Mouse (Mus musculus): ENCODE data around the gene Dusp12.

Dusp12 gene

DNA sequence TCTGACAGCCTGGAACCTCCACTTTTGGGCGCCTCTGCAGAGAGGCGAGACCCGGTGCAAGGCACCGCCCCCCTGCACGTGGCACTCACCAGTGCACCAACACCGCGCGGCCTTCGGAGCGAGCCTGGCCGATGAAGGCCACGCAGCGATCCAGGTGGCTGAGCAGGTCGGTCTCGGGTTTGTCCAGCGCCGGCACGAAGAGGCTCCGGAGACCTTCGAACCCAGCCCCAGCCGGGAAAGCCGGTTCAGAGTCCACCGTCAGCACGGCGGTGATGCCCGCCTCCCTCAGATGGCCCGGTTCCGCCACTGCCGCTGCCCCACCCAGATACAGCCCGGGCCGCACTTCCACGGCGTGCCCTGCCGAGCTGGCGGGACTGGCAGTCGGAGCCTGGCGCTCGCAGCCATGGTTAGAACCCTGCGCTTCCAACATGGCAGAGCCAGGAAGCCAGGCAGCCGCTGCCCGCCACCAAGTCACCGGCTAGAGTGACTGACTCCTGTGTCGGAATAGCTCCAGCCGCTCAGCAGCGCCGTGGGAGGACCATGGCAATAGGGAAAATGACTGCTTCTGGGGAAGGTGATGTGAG, at the start of gene Dusp12, which contains the start of gene Gm26620:
TSS of gene Dusp12 (minus strand) at position 563 of the 584 bp plus-strand sequence.
TSS of gene Gm26620 (plus strand) at position 88 of the 584 bp plus-strand sequence.
- DNase-seq (ENCODE audit: low read depth, low spot score) = peak; percentile 98

DNA sequence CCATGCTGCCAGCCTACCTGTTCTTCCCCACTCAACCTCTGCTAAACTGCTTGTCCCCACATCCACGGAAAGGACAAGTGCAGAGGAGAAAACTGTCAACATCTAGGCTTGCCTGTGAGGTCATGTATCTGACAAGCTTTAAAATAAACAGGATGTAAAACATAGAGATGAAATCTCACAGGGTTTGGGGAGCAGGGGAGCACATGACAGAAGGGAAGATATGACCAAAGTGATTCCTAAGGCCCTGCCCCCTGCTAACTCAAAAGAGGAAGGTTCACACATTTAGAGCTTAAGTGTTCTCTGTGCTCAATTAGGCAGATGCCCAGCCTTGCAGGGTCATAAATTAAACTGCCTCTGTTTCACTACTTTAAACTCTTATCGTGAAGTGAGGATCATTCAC, 49.0 kb upstream of the Dusp12 start:
- DNase-seq (ENCODE audit: low read depth, low spot score) = no peak

DNA sequence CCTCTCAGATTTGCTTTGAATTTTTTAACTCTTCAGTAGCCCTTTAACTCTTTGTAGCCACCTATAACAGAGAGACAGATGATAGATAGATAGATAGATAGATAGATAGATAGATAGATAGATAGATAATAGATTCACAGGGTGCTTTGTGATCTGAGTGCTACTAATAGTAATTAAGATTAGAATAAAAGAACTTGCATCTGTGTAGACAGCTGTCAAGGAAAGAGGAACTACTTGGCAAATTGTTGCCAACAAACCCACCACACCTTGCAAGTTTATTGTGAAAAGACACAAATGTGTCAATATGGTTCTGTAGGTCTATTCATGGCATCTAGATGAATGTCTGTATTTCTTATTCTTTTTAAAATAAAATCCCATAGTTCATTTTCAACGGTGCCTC, 48.6 kb upstream of the Dusp12 start:
- no peak for DNase-seq (ENCODE audit: low read depth, low spot score)

DNA sequence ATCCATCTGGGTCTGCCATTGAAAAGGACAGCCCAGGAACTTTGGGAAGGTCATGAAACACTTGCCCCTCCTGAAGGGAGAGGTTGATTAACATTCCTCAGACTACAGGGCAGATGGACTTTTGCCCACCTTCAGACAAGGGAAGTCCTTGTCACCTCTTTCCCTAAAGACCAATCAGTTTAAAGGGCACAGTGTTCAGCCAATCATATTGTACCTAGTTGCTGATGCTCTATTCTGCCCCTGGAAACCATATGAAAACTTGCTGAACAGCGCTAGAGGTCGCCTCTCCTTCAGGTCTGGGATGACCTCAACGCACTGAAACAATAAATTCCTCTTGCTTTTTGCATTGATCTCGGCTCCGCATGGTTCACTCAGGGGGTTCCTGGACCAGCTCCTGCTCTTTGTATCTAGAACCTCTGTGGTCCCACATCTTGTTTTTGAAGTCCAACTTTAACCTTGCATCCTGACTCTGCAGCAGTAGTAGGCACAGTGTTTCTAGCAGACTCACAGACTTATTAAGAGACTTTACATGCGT, 48.1 kb upstream of the Dusp12 start:
- DNase-seq (ENCODE audit: low read depth, low spot score) = no peak

DNA sequence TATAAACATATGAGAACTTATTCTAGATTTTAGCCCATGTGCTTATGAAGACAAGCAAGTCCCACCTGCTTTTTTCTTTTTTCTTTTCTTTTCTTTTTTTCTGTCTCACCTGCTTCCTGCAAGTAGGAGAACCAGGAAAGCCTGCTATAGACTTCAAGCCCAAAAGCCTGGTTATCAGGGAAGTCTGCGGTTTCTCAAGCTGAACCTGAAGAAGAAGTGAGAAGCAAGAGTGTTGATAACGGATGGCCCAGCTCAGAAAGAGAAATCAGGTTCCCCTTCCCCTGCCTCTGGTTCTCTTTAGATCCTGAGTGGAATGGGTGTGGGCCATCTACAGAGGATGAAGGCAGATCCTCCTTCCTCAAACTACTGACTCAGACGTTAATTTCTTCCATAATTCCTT, 46.7 kb upstream of the Dusp12 start:
- DNase-seq (ENCODE audit: low read depth, low spot score) = peak; percentile 8

DNA sequence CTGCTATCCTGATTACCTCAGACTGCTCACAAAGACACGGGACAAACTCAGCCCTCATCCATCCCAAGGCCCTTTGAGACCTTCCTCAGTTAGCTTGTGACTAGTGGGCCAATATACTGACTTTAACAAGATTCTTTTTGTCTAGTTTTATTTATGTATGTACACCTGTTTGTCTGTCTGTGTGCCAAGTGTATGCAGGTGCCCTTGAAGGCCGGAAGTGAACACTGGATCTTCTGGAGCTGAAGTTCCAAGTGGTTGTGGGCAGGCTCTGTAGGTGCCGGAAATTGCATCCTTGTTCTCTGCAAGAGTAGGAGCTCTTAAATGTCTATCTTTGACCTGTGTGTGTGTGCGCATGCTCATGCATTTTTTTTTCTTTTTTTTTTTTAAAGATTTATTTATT, 43.9 kb upstream of the Dusp12 start:
- DNase-seq (ENCODE audit: low read depth, low spot score) = no peak

DNA sequence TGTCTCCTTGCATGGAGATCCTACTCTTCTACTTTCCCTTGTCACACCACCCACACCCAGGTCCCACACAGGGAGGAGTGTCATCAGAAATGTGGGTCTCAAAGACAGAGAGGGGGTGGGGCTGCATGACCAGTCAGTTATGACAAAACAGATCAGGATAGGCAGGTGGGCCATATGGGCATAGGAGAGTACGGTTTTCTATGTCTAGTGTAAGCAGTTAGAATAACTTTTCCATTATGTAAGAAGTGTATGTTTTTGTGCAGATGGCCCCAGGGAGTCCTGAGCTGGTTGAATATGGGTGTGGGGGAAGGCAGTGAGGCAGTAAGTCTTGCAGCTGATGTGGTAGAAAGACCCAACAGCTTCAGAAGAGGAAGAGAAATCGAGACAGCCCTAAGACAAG, 43.1 kb upstream of the Dusp12 start:
- DNase-seq (ENCODE audit: low read depth, low spot score) = no peak

DNA sequence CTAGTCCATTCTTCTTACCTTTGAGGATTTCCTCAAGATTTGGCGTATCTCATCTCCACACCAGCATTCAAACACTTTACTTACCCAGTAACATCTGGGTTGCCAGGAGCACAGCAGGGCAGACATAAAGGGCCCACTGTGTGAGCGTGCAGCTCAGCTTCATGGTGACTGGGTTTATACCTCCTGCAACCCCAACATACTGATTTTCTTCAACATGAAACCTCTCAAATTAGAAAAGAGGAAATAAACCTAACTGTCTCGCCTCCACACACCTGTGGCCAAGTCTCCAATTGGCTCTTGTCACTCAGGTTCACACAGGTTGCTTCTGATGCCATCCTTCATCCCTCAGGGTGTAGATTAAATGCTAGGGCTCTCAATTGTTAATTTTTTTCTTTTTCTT, 42.0 kb upstream of the Dusp12 start, which contains the start of gene Fcrla:
TSS of gene Fcrla (minus strand) at position 206 of the 400 bp plus-strand sequence.
- no peak for DNase-seq (ENCODE audit: low read depth, low spot score)

DNA sequence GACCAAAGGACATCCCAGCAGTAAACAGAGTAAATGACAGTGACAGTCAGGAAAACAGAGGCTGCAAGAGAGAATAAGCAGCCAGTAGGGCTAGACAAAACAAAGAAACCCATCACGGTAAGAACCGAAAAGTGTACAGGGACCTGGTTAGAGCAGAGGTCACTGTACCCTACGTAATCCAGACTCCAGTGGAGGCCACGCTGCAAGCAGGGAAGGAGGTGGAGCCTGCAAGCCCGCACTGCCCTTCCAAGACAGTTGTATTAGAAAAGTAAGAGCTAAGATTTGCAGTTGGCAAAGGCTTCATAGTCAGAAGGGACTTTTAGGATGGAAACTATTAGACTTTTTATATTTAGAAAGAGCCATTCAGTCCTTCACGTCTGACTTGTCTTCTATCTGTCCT, 41.6 kb upstream of the Dusp12 start:
- no peak for DNase-seq (ENCODE audit: low read depth, low spot score)

DNA sequence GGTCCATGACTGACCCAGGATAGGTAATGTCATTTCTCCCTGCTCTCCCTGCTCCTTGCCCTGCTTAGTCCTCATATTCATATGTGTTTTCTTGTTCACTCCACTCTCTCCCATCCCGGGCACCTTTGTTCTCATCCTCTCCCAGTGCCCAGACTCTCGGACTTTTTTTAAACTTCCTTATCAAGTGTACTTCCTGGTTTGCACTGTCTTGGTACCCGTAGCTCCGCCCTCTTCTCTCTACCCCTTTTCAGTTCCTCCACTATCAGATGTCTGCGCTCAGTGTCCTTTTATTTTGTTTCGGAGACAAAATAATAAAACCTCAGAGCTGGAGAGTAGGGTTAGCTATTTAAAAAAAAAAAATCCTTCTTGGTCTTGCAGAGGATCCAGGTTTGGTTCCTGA, 39.1 kb upstream of the Dusp12 start:
- DNase-seq (ENCODE audit: low read depth, low spot score) = peak; percentile 18

DNA sequence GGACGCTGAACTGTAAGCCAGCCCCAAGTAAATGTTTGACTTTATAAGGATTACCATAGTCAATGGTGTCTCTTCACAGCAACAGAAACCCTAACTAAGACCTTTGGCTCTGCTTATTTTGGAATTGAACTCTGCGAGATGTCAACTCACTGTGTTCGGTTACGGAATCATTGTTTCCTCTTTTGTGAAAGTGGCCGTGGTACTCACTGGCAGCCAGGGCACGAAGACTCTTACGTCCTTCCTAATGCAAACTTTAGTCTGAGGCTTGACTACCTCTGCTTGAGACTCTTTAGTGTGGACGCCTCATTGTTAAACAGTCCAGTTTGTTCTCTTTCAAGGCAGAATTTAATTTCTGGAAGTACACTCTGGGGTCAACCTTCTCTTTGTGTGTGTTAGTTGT, 34.0 kb upstream of the Dusp12 start:
- DNase-seq (ENCODE audit: low read depth, low spot score) = no peak

DNA sequence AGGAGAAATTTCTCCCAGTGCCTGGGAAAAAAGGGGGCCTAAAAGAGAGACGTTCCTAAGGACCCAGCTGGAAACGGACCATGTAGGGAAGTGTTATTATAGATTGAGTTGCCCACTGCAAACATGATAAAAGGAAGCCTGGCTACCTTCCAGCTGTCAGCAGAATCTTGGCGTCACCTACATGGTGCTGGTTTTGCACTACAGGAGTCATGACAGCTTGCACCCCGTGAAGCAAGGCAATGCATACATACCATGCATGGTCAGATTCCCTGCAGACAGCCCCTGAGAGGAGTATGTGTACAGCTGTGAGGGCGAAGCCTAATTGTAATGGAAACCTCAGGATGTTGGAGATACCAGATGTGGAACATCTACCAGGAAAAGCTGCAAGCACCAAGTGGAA, 30.3 kb upstream of the Dusp12 start:
- DNase-seq (ENCODE audit: low read depth, low spot score) = no peak

DNA sequence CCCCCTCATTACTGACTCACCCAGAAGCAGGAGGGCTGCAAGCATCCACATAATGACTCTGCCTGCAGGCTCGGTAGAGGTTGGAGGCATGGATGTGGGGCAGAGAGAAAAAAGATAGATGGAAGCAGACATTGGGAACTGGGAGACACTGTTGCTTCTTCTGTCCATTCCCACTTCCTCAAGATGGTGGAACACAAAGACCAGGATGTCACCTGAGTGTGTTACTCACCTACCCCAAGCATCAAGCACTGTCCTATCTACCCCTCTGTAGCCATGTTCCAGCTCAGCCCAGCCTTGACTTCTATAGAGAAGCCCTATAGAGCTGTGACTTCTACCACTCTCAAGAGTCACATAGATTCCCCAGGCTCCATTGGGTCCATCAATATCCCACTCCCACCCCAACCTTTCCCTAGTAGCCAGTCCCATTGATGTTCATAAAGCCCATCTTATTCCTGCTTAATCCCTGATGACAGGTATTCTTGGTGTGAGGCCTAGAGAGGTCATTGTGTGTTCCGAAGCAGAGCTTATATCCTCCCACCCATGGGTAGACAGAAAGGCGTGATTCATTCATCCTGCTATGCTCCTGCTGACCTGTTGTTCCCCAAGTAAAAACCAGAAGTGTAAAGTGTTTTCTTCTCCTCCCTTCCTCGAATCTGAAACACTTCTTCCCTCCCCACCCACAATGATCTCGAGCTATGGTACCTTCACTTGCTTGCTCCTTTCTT, 27.7 kb upstream of the Dusp12 start, which contains the start of gene Fcrlb:
TSS of gene Fcrlb (minus strand) at position 51 of the 725 bp plus-strand sequence.
- DNase-seq (ENCODE audit: low read depth, low spot score) = no peak

DNA sequence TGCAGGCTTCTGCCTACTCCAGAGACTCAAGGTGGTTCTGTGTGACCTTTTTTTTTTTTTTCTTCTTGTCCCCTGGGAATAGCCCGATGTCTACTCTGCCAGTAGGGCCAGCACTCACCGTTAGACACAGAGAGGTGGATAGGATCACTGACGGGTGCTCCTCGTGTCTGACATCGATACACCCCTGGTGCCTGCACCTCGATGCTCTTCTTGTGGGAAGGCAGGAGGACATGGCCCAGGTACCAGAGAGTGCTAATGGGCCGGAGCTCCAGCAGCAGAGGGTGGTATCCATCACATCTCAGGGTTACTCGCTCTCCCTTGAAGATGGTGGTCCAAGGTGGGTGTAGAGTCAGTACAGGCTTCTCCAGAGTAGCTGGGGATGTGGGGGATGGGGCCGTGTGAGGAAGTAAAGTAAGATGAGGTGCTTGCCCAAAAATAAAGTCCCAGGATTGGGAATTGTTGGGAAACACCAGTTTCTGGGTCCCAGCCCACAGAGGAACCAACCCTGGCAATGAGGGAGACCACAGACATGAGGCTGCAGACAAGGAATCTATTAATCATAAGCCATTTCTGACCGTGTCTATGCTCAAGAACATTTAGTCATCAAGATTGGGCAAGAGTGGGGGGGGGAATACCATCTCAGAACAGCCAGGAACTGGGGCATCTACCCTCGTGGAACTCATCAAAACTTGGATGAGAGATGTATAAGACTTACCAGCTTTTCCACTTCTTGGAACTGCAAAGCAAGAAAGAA, 26.7 kb upstream of the Dusp12 start:
- DNase-seq (ENCODE audit: low read depth, low spot score) = no peak

DNA sequence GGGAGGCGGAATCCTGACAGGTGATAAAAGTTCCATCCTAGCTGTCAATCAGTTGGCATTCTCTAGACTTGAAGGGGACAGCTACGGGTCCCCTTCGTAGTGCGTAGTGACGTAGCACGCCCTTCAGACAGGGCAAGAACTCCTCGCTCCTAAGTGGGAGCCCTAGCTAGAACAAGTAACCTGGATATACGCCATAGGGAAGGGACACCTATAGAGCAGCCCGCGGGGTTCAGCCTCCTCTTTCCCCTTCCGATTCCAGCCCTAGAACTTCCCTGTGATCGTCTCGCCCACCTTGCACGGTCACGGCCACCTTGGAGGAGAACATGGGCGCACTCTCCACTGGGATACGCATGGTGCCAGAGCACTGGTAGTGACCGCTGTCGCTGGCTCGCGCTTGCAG, 23.0 kb upstream of the Dusp12 start:
- DNase-seq (ENCODE audit: low read depth, low spot score) = peak; percentile 69

DNA sequence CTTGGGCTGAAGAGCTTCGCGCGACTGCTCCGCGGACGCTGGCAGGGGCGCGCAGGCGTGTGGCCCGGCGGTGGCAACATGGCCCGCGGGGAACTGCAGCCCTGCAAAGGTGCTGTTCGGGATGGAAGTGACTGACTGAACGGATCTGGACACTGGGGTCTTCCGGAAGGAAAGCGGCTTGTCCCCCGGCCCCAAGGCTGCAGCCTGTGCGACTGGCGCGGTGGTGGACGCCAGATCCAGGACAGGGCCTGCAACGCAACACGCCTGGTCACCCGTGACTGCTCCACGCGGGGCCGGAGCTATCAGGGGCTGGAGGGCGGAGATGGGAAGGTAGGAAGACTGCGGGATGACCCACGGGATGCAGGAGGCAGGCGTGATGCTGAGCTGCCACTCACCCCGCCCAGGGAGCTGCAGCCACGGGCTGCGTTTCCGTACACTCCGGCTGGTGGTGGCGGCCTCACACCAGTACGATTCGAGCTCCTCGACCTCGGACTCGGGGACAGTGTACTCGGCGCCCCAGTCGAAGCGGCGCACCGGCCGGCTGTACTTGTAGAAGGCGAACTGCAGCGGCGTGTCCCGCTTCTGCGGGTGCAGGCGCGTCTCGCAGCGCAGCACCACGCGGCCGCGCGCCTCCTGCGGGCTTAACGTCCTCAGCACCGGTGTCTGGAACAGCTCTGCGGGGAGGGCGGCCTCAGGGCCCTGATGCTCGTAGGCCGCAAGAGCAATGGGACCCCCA, 22.3 kb upstream of the Dusp12 start:
- DNase-seq (ENCODE audit: low read depth, low spot score) = peak; percentile 82

DNA sequence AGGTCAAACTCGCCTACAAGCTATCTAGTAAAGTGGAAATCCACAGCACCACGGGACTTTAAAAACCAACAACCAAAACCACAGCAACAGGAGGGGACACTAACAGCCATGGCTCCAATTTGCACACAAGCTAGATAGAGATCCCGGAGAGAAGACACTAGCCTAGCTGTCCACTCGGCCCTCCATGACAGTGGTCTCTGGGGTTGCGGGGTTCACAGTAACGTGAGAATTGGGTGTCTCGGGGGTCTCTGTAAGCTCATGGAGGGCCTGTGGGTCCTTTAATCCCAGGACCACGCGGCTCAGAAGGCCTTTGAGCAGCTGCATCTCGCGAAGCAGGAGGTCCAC, 21.7 kb upstream of the Dusp12 start:
- no peak for DNase-seq (ENCODE audit: low read depth, low spot score)

DNA sequence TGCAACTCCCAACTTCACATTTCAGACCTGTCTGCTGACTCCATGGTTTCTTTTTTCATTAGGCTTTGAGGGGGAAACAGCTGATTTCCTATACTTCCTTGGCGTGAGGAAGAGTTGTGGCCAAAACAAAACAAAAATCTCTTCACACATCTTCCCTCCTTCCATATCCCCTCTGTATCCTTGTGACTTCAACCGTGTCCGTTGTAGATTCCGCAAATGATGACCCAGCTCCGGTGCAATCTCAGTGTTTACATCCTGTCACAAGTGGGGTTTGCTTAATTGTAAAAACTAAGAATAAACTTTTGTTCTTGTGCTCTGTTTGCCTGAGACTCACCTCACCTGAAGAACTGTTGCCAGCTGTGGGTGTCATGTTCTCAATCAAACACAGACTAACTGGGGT, 18.1 kb upstream of the Dusp12 start:
- no peak for DNase-seq (ENCODE audit: low read depth, low spot score)

DNA sequence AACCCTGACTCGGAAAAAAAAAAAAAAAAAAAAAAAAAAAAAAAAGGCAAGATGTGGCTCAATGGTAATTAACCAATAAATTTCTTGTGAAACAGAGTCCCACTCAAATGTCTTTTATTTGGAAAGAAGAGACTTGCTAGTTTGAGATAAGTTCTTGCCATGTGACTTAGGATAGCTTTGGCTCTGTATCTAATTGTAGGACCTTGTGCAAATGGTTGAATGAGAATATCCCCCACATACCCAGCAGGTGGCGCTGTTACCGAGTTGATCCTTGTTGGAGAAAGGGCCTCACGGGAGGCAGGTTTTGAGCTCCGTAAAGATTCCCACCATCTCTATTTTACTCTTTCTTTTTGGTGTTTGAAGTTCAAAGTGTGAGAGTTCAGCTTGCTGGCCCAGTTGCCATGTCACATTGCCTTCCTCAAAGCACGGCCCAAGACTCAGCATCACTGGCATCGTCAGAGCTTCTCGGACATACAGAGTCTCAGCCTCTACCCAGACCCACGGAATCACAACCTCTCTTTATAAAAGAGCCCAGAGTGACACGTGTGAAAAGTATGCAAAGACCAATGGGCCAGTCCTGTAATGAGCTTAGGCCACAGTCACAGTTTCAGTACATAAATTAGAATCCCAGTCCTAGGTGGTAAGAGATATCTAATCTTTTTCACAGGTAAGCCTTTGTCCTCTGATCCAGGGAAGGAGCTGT, 16.3 kb upstream of the Dusp12 start:
- peak; percentile 92 for DNase-seq (ENCODE audit: low read depth, low spot score)

DNA sequence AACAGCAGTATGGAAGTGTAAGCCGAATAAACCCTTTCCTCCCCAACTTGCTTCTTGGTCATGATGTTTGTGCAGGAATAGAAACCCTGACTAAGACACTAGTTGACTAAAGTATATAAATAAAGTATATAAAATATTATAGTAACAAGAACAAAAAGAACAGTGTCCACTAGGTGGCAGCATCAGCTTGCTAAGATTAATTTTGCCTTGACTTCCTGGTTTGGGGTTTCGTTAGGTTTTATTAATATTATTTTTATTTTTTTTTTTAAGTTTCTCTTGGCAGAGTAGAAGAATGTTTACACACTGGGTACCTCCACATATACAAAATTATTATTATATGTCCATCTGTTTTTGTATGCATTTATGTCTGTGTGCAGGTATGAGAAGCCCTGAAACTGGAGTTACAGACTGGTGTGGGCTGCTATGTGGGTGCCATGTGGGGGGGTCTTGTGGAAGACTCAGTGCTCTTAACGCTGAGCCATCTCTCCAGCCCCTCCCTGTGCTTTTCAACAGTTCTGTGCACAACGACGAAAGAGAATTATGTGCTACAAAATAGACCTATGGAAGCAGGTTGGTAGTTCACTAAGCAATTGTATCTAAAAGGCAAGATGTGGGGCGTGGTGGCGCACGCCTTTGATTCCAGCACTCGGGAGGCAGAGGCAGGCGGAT, 15.6 kb upstream of the Dusp12 start:
- DNase-seq (ENCODE audit: low read depth, low spot score) = peak; percentile 70

Data from brain, adult 2 months (tissue).